Mouse (Mus musculus) embryonic fibroblast, embryonic 13.5 days (primary cell): ENCODE measurements at regions not wholly inside any gene's neighbourhood (a gene's known extent, or its start where the extent isn't known, plus 50 kb on each side); places are given as distances from the start of the nearest gene placed in this dataset.

ENCODE experiments used
- CTCF ChIP-seq: IDR thresholded peaks from 2 replicates; pipeline ENCODE4 v1.5.1; 2011; ENCODE audit warnings: mild to moderate bottlenecking, control low read depth, low read length, moderate library complexity, borderline replicate concordance; ENCODE audit not compliant: insufficient read depth
- POLR2A ChIP-seq: IDR thresholded peaks from 2 replicates; pipeline ENCODE4 v1.6.1; 2011; ENCODE audit warnings: low read depth, mild to moderate bottlenecking, control low read depth, low read length, moderate library complexity

GRCm38 (mm10) chr7:64013023-64013547 lies 74.4 kb upstream of the Klf13 start:
- no peak for TF ChIP-seq CTCF
- no peak for TF ChIP-seq POLR2A
